Mouse (Mus musculus): Measurements from ENCODE around the gene Eya2. TPM values are rescaled to one million over a fixed set of nuclear protein-coding genes. Genes with fewer than 3 reads are reported as not detected.

The Eya2 gene
- total and polyA plus RNA-seq, 3 experiments = not detected

- no peaks in the 10 kb centered on the region for H3K79me2 ChIP-seq (ENCODE audit: control insufficient read depth, insufficient read depth, low read length, poor library complexity)
- H3K36me3 ChIP-seq (ENCODE audit: control insufficient read depth in 1 of 2, insufficient read depth in 2 of 2, low read length in 2 of 2) = peaks cover 0 to 13% of the 10 kb centered on the region in 2 experiments; a peak in 2 of 4 replicates
- H3K27ac ChIP-seq (ENCODE audit: control insufficient read depth, low read depth, low read length) = no peak overlapping the region
- no peaks in the 10 kb centered on the region for H3K9me3 ChIP-seq (replicated peaks; ENCODE audit: insufficient read depth, low read length)
- H3K4me3 ChIP-seq (ENCODE audit: control insufficient read depth in 1 of 2, insufficient read depth in 1 of 2, low read depth in 2 of 2, low read length in 2 of 2) = no peak overlapping the region
- TF ChIP-seq MAZ (IDR thresholded peaks at IDR 0.05; ENCODE audit: low read depth, low read length) (no peak), SIN3A (IDR thresholded peaks at IDR 0.05; ENCODE audit: low read length) (no peak), TCF12 (IDR thresholded peaks at IDR 0.05; ENCODE audit: low read depth, low read length) (no peak), ZC3H11A (IDR thresholded peaks at IDR 0.05; ENCODE audit: low read depth, low read length) (no peak), TBP (IDR thresholded peaks at IDR 0.05; ENCODE audit: low read depth, low read length) (no peak), RCOR1 (IDR thresholded peaks at IDR 0.05; ENCODE audit: low read depth, low read length) (no peak), ELF1 (IDR thresholded peaks at IDR 0.05; ENCODE audit: low read depth, low read length) (no peak)
- no peaks in the 10 kb centered on the region for H3K27me3 ChIP-seq (ENCODE audit: control insufficient read depth in 1 of 2, insufficient read depth in 2 of 2, low read length in 2 of 2)
- H3K4me1 ChIP-seq (ENCODE audit: control insufficient read depth in 1 of 2, insufficient read depth in 2 of 2, low read length in 2 of 2) = no peaks in the 10 kb centered on the region
- no peak for DNase-seq (ENCODE audit: low read depth, low spot score)
- no peak overlapping the region for H3K9ac ChIP-seq (ENCODE audit: control insufficient read depth, low read depth, low read length, poor library complexity, severe bottlenecking)
Measured at GRCm38 (mm10) chr2:165820073-165820472, 225.2 kb downstream of the Eya2 start.

DNA sequence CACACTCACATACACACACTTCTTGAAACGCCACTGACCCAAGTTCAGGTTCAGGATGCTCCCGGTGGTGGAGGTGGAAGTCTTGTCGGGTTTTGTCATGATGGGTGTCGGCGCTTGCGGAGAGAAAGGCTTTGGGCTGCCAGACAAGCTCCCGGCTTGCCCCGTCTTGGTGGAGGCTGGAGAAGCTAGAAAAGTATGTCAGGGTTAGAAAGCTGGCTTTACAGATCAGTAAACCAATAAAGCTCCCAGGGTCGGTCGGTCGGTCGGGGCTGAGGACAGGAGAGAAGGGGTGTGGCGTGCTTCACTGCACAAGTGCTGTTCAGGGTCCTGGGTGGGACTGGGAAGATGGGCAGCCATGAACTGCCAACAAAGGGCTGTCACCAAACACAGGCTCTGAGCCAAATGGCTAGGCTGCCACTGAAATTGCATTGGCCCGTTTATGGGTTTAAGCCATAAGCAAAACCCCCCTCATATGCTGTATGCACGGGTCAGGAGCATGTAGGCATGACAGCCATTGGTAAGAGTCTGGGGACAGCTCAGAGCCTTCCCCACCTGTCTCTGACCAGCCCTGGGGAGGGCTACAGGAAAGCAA lies 225.8 kb downstream of the Eya2 start:
- H3K27me3 ChIP-seq (ENCODE audit: control insufficient read depth in 1 of 2, insufficient read depth in 2 of 2, low read length in 2 of 2) = no peaks in the 10 kb centered on the region
- H3K36me3 ChIP-seq (ENCODE audit: control insufficient read depth in 1 of 2, insufficient read depth in 2 of 2, low read length in 2 of 2) = peaks cover 0 to 13% of the 10 kb centered on the region in 2 experiments; a peak in 2 of 4 replicates
- no peak for TF ChIP-seq TCF12 (IDR thresholded peaks at IDR 0.05; ENCODE audit: low read depth, low read length)
- TF ChIP-seq MEF2A (IDR thresholded peaks at IDR 0.05; ENCODE audit: extremely low read depth, insufficient replicate concordance, low read depth, low read length, poor library complexity, severe bottlenecking) = no peak
- no peak for TF ChIP-seq CTCF (IDR thresholded peaks at IDR 0.05 in 2 of 3, conservative IDR thresholded peaks at IDR 0.05 in 1 of 3; ENCODE audit: control insufficient read depth in 1 of 3, insufficient read depth in 1 of 3, low read depth in 2 of 3, low read length in 3 of 3, poor library complexity in 1 of 3, severe bottlenecking in 1 of 3)
- no peak for TF ChIP-seq JUND (IDR thresholded peaks at IDR 0.05; ENCODE audit: low read depth, low read length)
- no peak for TF ChIP-seq ETS1 (IDR thresholded peaks at IDR 0.05; ENCODE audit: low read depth, low read length)
- no peak for DNase-seq (ENCODE audit: low read depth, low spot score)
- H3K9ac ChIP-seq (ENCODE audit: control insufficient read depth, low read depth, low read length, poor library complexity, severe bottlenecking) = no peak overlapping the region
- no peaks in the 10 kb centered on the region for H3K9me3 ChIP-seq (replicated peaks; ENCODE audit: insufficient read depth, low read length)
- no peaks in the 10 kb centered on the region for H3K4me1 ChIP-seq (ENCODE audit: control insufficient read depth in 1 of 2, insufficient read depth in 2 of 2, low read length in 2 of 2)
- H3K79me2 ChIP-seq (ENCODE audit: control insufficient read depth, insufficient read depth, low read length, poor library complexity) = no peaks in the 10 kb centered on the region
- no peak overlapping the region for H3K27ac ChIP-seq (ENCODE audit: control insufficient read depth, low read depth, low read length)
- no peak overlapping the region for H3K4me3 ChIP-seq (ENCODE audit: control insufficient read depth in 1 of 2, insufficient read depth in 1 of 2, low read depth in 2 of 2, low read length in 2 of 2)

Other genes starting within 250 kb of the Eya2 start
- gene Zfp663, start 226.3 kb upstream of the Eya2 start, total RNA-seq (2012; rRNA removed) = not detected in 2 replicates
- under 1 TPM in 1 of 2 experiments, not detected in 1; 0.18 TPM for gene Zfp663, start 226.3 kb upstream of the Eya2 start, polyA plus RNA-seq (2012; ENCODE audit: insufficient read depth in 1 of 2, insufficient read length in 2 of 2, low read depth in 1 of 2, low replicate concordance in 2 of 2, missing spikeins in 1 of 2)
- not detected in 2 replicates for gene Zfp334, start 206.8 kb upstream of the Eya2 start, total RNA-seq (2012; rRNA removed)
- gene Zfp334, start 206.8 kb upstream of the Eya2 start, polyA plus RNA-seq (2012; ENCODE audit: insufficient read depth in 1 of 2, insufficient read length in 2 of 2, low read depth in 1 of 2, low replicate concordance in 2 of 2, missing spikeins in 1 of 2) = not detected
- not detected in 2 replicates for gene Ocstamp, start 194.6 kb upstream of the Eya2 start, total RNA-seq (2012; rRNA removed)
- not detected for gene Ocstamp, start 194.6 kb upstream of the Eya2 start, polyA plus RNA-seq (2012; ENCODE audit: insufficient read depth in 1 of 2, insufficient read length in 2 of 2, low read depth in 1 of 2, low replicate concordance in 2 of 2, missing spikeins in 1 of 2)
- gene Slc13a3, start 121.8 kb upstream of the Eya2 start, total RNA-seq (2012; rRNA removed) = not detected in 2 replicates
- gene Slc13a3, start 121.8 kb upstream of the Eya2 start, polyA plus RNA-seq (2012; ENCODE audit: insufficient read depth in 1 of 2, insufficient read length in 2 of 2, low read depth in 1 of 2, low replicate concordance in 2 of 2, missing spikeins in 1 of 2) = not detected
- 26.8 and 35.1 TPM in 2 replicates for gene Trp53rka, start 101.7 kb upstream of the Eya2 start, total RNA-seq (2012; rRNA removed)
- gene Trp53rka, start 101.7 kb upstream of the Eya2 start, polyA plus RNA-seq (2012; ENCODE audit: insufficient read depth in 1 of 2, insufficient read length in 2 of 2, low read depth in 1 of 2, low replicate concordance in 2 of 2, missing spikeins in 1 of 2) = 10 to 100 TPM in 1 of 2 experiments, not detected in 1; 29.8 TPM
- not detected in 2 replicates for gene Slc2a10, start 91.2 kb upstream of the Eya2 start, total RNA-seq (2012; rRNA removed)
- not detected for gene Slc2a10, start 91.2 kb upstream of the Eya2 start, polyA plus RNA-seq (2012; ENCODE audit: insufficient read depth in 1 of 2, insufficient read length in 2 of 2, low read depth in 1 of 2, low replicate concordance in 2 of 2, missing spikeins in 1 of 2)